Mouse (Mus musculus) stomach, embryonic 14.5 days (tissue): Measurements from ENCODE around the gene Abcb11. TPM values are rescaled to one million over a fixed set of nuclear protein-coding genes. Genes with fewer than 3 reads are reported as not detected.
A peak's percentile ranks its signal among the peaks of the same experiment; 100 is the strongest.
"Not testable (repeated sequence)": the region's sequence is repeated elsewhere in the genome, so short reads cannot be mapped to it uniquely, and the experiment has no call there.

ENCODE experiments used
- ATAC-seq: fragments of 200-750 bp; cut with Nextera tagmentation; 2 replicates; pipeline ENCODE4 v1.8.0; 2017; ENCODE audit warnings: low read depth, moderate TSS enrichment; ENCODE audit not compliant: insufficient number of reproducible peaks, insufficient read depth, low FRiP score
- H3K27ac ChIP-seq: fragments of 300-500 bp; sonication (generic); 2 replicates; pipeline ENCODE4 v1.5.1; 2014; ENCODE audit warnings: mild to moderate bottlenecking, low read length, moderate library complexity, mixed read lengths
- H3K27me3 ChIP-seq: fragments of 300-500 bp; sonication (generic); 2 replicates; pipeline ENCODE4 v1.6.1; 2014; ENCODE audit warnings: low read length, control low read depth, mixed read lengths; ENCODE audit not compliant: control insufficient read depth, insufficient read depth
- H3K36me3 ChIP-seq: fragments of 300-500 bp; sonication (generic); 2 replicates; pipeline ENCODE4 v1.6.1; 2014; ENCODE audit warnings: mild to moderate bottlenecking, control low read depth, low read length, moderate library complexity, mixed read lengths; ENCODE audit not compliant: control insufficient read depth, insufficient read depth
- H3K4me1 ChIP-seq: fragments of 300-500 bp; sonication (generic); 2 replicates; pipeline ENCODE4 v1.6.1; 2014; ENCODE audit warnings: low read length, control low read depth, mixed read lengths; ENCODE audit not compliant: control insufficient read depth, insufficient read depth
- H3K4me2 ChIP-seq: fragments of 300-500 bp; sonication (generic); replicated peaks from 2 replicates; pipeline ENCODE4 v1.6.1; 2014; ENCODE audit warnings: low read depth, low read length, control low read depth
- H3K4me3 ChIP-seq: fragments of 300-500 bp; sonication (generic); 2 replicates; pipeline ENCODE4 v1.5.1; 2014; ENCODE audit warnings: low read depth, low read length, control low read depth
- H3K9ac ChIP-seq: fragments of 300-500 bp; sonication (generic); replicated peaks from 2 replicates; pipeline ENCODE4 v1.6.1; 2014; ENCODE audit warnings: low read depth, mild to moderate bottlenecking, control low read depth, low read length, moderate library complexity, mixed read lengths
- H3K9me3 ChIP-seq: fragments of 300-500 bp; sonication (generic); 2 replicates; pipeline ENCODE4 v1.6.1; 2016; ENCODE audit warnings: low read depth, low read length, control low read depth; ENCODE audit not compliant: control insufficient read depth
- WGBS: fragments of 180-500 bp; shearing (Covaris S2); extraction: QIAGEN DNeasy Blood & Tissue Kit; methylation state at CpG from one replicate; pipeline ENCODE4 v1.1.7; 2014; 5-methylcytosine and 5-hydroxymethylcytosine counted together
- polyA plus RNA-seq: library from polyadenylated mRNA; unstranded; fragments of >200 nt; fragmentation: Nextera tagmentation; extraction: Ambion mirVana; gene quantifications from 2 replicates; pipeline ENCODE4 v1.2.1, GENCODE M21; 2014

Abcb11 gene
- polyA plus RNA-seq, 1 experiment from 2014 or later = not detected

- H3K4me2 ChIP-seq = no peak overlapping the region
- no peaks in the 10 kb centered on the region for H3K9me3 ChIP-seq
- H3K4me1 ChIP-seq = no peaks in the 10 kb centered on the region
- H3K4me3 ChIP-seq = no peak overlapping the region
- H3K9ac ChIP-seq = no peak overlapping the region
- 85% methylated on average over 2 of the region's 2 CpGs for WGBS
- no peak for ATAC-seq
- no peaks in the 10 kb centered on the region for H3K36me3 ChIP-seq
- no peaks in the 10 kb centered on the region for H3K27me3 ChIP-seq
- no peak overlapping the region for H3K27ac ChIP-seq
Observed at GRCm38 (mm10) chr2:69364831-69365230, 22.4 kb upstream of the Abcb11 start.

DNA sequence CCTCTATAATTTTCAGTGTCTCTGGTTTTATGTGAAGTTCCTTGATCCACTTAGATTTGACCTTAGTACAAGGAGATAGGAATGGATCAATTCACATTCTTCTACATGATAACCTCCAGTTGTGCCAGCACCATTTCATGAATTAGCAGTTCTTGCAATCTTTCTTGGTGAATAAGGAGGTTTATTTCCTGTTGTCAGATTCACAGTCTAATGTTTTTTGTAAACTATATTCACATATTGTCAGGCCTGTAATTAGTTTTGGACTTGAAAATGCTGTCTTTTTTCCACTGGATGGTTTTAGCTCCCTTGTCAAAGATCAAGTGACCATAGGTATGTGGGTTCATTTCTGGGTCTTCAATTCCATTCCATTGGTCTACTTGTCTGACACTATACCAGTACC is 13.0 kb upstream of the Abcb11 start:
- H3K9me3 ChIP-seq, H3K4me1 ChIP-seq, H3K27me3 ChIP-seq, H3K36me3 ChIP-seq, H3K9ac ChIP-seq, H3K27ac ChIP-seq, H3K4me3 ChIP-seq, H3K4me2 ChIP-seq: not testable (repeated sequence)
- peak; percentile 100 for ATAC-seq

GRCm38 (mm10) chr2:69341506-69341905 is 910 bp downstream of the Abcb11 start:
- H3K27me3 ChIP-seq = no peaks in the 10 kb centered on the region
- H3K9ac ChIP-seq = no peak overlapping the region
- H3K4me3 ChIP-seq = no peak overlapping the region
- H3K4me1 ChIP-seq = no peaks in the 10 kb centered on the region
- 89% methylated on average over 6 of the region's 6 CpGs for WGBS
- no peaks in the 10 kb centered on the region for H3K36me3 ChIP-seq
- no peak overlapping the region for H3K4me2 ChIP-seq
- no peak overlapping the region for H3K27ac ChIP-seq
- no peaks in the 10 kb centered on the region for H3K9me3 ChIP-seq
- ATAC-seq = no peak

DNA sequence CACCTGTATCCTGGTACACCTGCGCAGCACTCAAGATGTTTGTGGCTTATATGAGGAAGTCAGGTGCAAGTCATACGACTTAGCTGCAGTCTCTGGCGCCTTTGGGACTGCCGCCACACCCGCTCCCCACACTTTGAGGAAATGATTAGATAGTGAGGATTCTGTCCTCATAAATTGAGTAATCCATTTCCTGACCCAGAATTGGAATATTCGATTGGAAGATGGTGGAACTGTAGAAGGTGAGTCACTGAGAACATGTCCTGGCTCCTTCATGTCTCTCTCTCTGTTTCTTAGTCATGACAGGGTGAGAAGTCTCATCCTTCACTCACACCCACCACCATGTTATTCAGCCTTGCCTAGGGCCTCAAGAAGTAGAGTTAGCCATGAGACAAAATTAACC is 10.9 kb downstream of the Abcb11 start:
- ATAC-seq = not testable (repeated sequence)

DNA sequence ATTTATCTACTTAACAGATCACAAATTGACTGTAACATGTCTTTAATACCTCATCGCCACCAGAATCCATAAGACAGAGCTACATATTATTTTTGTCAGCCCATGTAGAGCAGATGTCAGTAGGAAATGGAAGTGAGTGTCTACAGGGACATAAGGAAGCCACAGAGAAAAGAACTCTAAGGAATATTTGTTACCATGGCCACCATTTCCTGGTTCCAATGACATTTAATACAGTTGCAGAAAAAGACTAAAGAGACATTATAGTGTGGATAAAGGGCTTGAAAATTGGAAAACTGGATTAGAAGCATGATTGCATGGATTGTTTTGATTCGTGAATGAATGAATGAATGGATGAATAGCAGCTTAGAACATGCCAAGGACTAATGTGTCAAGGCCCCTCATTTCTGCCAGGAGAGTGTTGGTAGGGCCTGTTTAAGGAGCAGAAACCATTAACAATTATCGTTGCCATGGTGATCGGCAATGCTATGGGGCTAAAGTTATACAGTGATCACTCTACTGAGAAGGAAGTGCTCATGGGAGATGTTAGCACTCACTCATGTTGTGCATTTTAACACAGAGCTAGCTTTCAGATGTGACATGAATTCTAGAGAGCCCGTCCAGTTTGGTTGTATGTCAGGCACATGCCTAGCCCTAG is 13.8 kb downstream of the Abcb11 start:
- 88% methylated on average over 5 of the region's 5 CpGs for WGBS
- no peak for ATAC-seq
- H3K4me2 ChIP-seq = no peak overlapping the region
- H3K9me3 ChIP-seq = no peaks in the 10 kb centered on the region
- H3K4me1 ChIP-seq = no peaks in the 10 kb centered on the region
- H3K27ac ChIP-seq = no peak overlapping the region
- no peak overlapping the region for H3K4me3 ChIP-seq
- no peaks in the 10 kb centered on the region for H3K36me3 ChIP-seq
- no peak overlapping the region for H3K9ac ChIP-seq
- H3K27me3 ChIP-seq = no peaks in the 10 kb centered on the region

More for the DNA sequence above, 10.9 kb downstream of the Abcb11 start:
- H3K4me1 ChIP-seq, H3K9ac ChIP-seq, H3K9me3 ChIP-seq, H3K27me3 ChIP-seq, H3K27ac ChIP-seq, H3K4me3 ChIP-seq, H3K36me3 ChIP-seq, H3K4me2 ChIP-seq: not testable (repeated sequence)
- 84% methylated on average over 5 of the region's 6 CpGs for WGBS

DNA sequence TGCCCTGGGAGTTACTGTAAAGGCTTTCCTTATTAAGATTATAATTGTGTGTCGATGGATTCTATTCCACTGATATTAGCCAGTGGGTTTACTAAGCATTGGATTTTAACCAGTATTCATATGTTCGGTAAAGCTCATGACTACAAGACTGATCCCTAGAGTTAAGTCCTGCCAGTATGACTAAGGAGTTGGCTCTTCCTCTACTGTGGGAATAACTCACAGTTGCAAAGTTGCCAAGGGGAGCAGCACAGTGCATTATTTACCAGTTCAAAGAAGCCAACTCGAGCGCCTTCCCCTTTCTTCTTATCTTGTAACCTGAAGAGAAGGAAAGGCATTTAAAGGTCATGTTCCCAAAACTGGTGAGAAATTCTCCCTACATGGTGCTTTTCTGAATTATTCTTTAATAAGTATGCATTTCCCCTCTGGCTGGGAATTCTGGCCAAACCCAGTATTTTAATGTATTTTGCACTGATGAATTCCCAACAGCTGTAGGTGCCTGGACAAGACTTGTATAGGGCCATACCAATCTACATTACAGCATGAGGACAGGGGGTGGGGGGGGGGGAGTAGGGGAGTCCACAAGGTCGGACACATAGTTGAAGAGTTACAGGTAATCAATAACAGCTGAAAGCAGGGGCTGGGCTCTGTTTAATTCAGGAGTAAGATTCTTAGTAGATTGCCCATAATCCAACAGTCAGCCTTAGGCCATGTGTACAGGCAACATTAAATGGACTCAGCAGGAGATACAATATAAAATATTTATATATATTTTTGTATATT is 17.3 kb downstream of the Abcb11 start:
- 76% methylated on average over 5 of the region's 5 CpGs for WGBS
- Histone ChIP-seq H3K36me3 (no peaks in the 10 kb centered on the region), H3K27me3 (no peaks in the 10 kb centered on the region), H3K27ac (no peak overlapping the region), H3K9ac (no peak overlapping the region), H3K4me1 (no peaks in the 10 kb centered on the region), H3K4me2 (no peak overlapping the region), H3K4me3 (no peak overlapping the region), H3K9me3 (no peaks in the 10 kb centered on the region)
- ATAC-seq = no peak

DNA sequence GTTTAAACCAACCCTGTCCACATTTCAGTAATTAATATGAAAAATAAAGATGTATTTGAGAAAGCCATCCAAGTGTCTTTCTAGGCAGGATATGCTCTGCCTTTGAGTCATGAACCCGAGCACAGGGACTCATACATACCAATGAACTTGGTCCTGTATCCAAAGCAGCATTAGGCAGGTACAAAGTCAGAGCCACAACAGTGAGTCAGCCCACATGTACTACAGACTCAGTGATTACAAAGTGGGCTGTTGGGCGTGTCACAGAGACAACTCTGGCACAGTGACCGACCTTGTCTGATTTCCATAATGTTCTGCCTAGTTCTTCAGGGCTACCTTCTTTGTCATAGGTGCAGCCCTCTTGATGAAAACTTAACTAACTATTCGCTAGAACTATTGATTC is 19.4 kb downstream of the Abcb11 start:
- Histone ChIP-seq H3K9me3 (no peaks in the 10 kb centered on the region), H3K36me3 (no peaks in the 10 kb centered on the region), H3K4me3 (no peak overlapping the region), H3K27me3 (no peaks in the 10 kb centered on the region), H3K9ac (no peak overlapping the region), H3K4me2 (no peak overlapping the region), H3K4me1 (no peaks in the 10 kb centered on the region), H3K27ac (no peak overlapping the region)
- 84% methylated on average over 4 of the region's 4 CpGs for WGBS
- ATAC-seq = no peak

GRCm38 (mm10) chr2:69321457-69321856 is 21.0 kb downstream of the Abcb11 start:
- H3K27me3 ChIP-seq = no peaks in the 10 kb centered on the region
- ATAC-seq = peak; percentile 28; the same call in 1 of the 2 replicates
- no peak overlapping the region for H3K4me2 ChIP-seq
- H3K9me3 ChIP-seq = no peaks in the 10 kb centered on the region
- 53% methylated on average over 5 of the region's 5 CpGs for WGBS
- H3K36me3 ChIP-seq = no peaks in the 10 kb centered on the region
- no peak overlapping the region for H3K4me3 ChIP-seq
- H3K4me1 ChIP-seq = no peaks in the 10 kb centered on the region
- no peak overlapping the region for H3K9ac ChIP-seq
- H3K27ac ChIP-seq = no peak overlapping the region
